Mouse (Mus musculus): ENCODE measurements around the gene Gpatch1.

Gene Gpatch1

GRCm38 (mm10) chr7:35317729-35318609 is at the start of gene Gpatch1:
TSS of gene Gpatch1 (minus strand) at chr7:35318440.
- DNase-seq (ENCODE audit: low read depth), result peak; percentile 86

- no peak for DNase-seq (ENCODE audit: low read depth)
Measured at GRCm38 (mm10) chr7:35365161-35365910, 47.1 kb upstream of the Gpatch1 start.

GRCm38 (mm10) chr7:35362868-35363267 is 44.6 kb upstream of the Gpatch1 start:
- no peak for DNase-seq (ENCODE audit: low read depth)

GRCm38 (mm10) chr7:35362253-35362652 is 44.0 kb upstream of the Gpatch1 start:
- DNase-seq (ENCODE audit: low read depth), result no peak

- no peak for DNase-seq (ENCODE audit: low read depth)
Measured at GRCm38 (mm10) chr7:35357621-35358020, 39.4 kb upstream of the Gpatch1 start.

GRCm38 (mm10) chr7:35355303-35355872 is 37.1 kb upstream of the Gpatch1 start:
- DNase-seq (ENCODE audit: low read depth), result no peak

- no peak for DNase-seq (ENCODE audit: low read depth)
Measured at GRCm38 (mm10) chr7:35353306-35353705, 35.1 kb upstream of the Gpatch1 start.

GRCm38 (mm10) chr7:35351155-35351554 is 32.9 kb upstream of the Gpatch1 start:
- no peak for DNase-seq (ENCODE audit: low read depth)

GRCm38 (mm10) chr7:35349886-35350684 is 31.8 kb upstream of the Gpatch1 start:
- DNase-seq (ENCODE audit: low read depth), result no peak

GRCm38 (mm10) chr7:35349022-35349421 is 30.8 kb upstream of the Gpatch1 start:
- DNase-seq (ENCODE audit: low read depth), result no peak

GRCm38 (mm10) chr7:35347918-35348700 is 29.9 kb upstream of the Gpatch1 start:
- DNase-seq (ENCODE audit: low read depth), result no peak

- DNase-seq (ENCODE audit: low read depth), result no peak
Measured at GRCm38 (mm10) chr7:35344785-35345330, 26.6 kb upstream of the Gpatch1 start.

GRCm38 (mm10) chr7:35342498-35342897 is 24.3 kb upstream of the Gpatch1 start:
- no peak for DNase-seq (ENCODE audit: low read depth)

GRCm38 (mm10) chr7:35341282-35341681 is 23.0 kb upstream of the Gpatch1 start:
- no peak for DNase-seq (ENCODE audit: low read depth)

- no peak for DNase-seq (ENCODE audit: low read depth)
Measured at GRCm38 (mm10) chr7:35340196-35340595, 22.0 kb upstream of the Gpatch1 start.

- no peak for DNase-seq (ENCODE audit: low read depth)
Measured at GRCm38 (mm10) chr7:35334527-35335452, 16.6 kb upstream of the Gpatch1 start.

- peak; percentile 96 for DNase-seq (ENCODE audit: low read depth)
Measured at GRCm38 (mm10) chr7:35333692-35334526, 15.7 kb upstream of the Gpatch1 start, which contains the start of gene Rhpn2. TSS of gene Rhpn2 (plus strand) at chr7:35334170.

GRCm38 (mm10) chr7:35333231-35333651 is 15.0 kb upstream of the Gpatch1 start:
- DNase-seq (ENCODE audit: low read depth), result no peak

GRCm38 (mm10) chr7:35331590-35331989 is 13.3 kb upstream of the Gpatch1 start:
- no peak for DNase-seq (ENCODE audit: low read depth)
